ENCODE assay signal across 19 mouse cellular contexts in the genomic region with DNA sequence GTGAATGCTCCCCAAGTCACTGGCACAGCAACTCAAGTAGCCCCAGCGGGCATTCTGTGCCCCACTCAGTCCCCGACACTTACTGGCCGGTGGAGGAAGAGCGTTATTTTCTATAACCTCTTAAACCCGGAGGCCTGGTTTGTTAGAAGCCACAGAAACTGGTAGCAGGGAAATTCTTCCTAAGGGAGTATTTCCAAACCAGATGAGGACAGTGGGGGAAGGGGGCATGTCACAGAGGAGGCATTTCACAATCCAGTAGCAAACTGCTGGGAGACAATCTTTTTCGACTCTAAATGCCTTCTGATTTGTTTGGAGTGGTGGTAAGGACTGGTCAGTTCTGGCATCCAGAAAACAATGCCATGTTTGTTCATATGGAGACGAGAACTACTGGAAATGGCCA. TPM values are rescaled to one million over a fixed set of nuclear protein-coding genes. Genes with fewer than 3 reads are reported as not detected.
DNase-seq lines count a peak whose midpoint lies in the region; ATAC-seq and TF ChIP-seq lines count a peak whose summit lies in the region.
"Had no signal": no experiment of that assay in that cellular context is flagged by ENCODE, and none has a peak within 500 bp of the region (broad histone marks: within the 10 kb centered on the region; RNA-seq: fewer than 3 reads in every experiment).

No protein-coding gene starts in this region.

- 79% methylated on average over 7 of the region's 7 CpGs for WGBS in embryonic facial prominence, embryonic 10.5 days
- 35% methylated on average over 7 of the region's 7 CpGs for WGBS in lung, postnatal 0 days

- H3K4me1 ChIP-seq in embryonic facial prominence, embryonic 10.5 days: peaks cover 28% of the 10 kb centered on the region
- 0 out of 2 replicates have a peak, but pooled peaks cover 3% of the 10 kb centered on the region for H3K4me1 ChIP-seq in lung, postnatal 0 days (ENCODE audit: insufficient read depth, low read depth, low read length)
- H3K4me1 ChIP-seq: midbrain, embryonic 15.5 days had no signal

- H3K27ac ChIP-seq in layer of hippocampus, adult 2 months: peak overlapping the region; percentile 43; the same call in 1 of the 2 replicates
- peak overlapping the region; percentile 36 for H3K27ac ChIP-seq in embryonic facial prominence, embryonic 10.5 days (replicated peaks)
- H3K27ac ChIP-seq in lung, postnatal 0 days (ENCODE audit: low read length): peak overlapping the region; percentile 85
- H3K27ac ChIP-seq: embryonic facial prominence, embryonic 13.5 days; heart, embryonic 13.5 days; kidney, postnatal 0 days; midbrain, embryonic 15.5 days had no signal

- no peak overlapping the region for H3K9ac ChIP-seq in lung, postnatal 0 days (replicated peaks; ENCODE audit: low read depth)
- H3K9ac ChIP-seq: embryonic facial prominence, embryonic 13.5 days; heart, embryonic 13.5 days; lung, embryonic 14.5 days; midbrain, embryonic 15.5 days had no signal

- H3K27me3 ChIP-seq in embryonic facial prominence, embryonic 10.5 days (replicated peaks; ENCODE audit: low read depth, poor library complexity, severe bottlenecking): no peaks in the 10 kb centered on the region
- no peaks in the 10 kb centered on the region for H3K27me3 ChIP-seq in lung, postnatal 0 days (replicated peaks; ENCODE audit: insufficient read depth, low read length)
- H3K27me3 ChIP-seq: embryonic facial prominence, embryonic 13.5 days; heart, embryonic 13.5 days; midbrain, embryonic 15.5 days had no signal

- no peak for DNase-seq in layer of hippocampus, adult 2 months (ENCODE audit: low spot score in 2 of 2)
- DNase-seq in layer of hippocampus, postnatal 10 days (ENCODE audit: low spot score in 2 of 2): no peak
- peak; percentile 74 for DNase-seq in adipocyte (ENCODE audit: low spot score)
- no peak for DNase-seq in embryonic facial prominence, embryonic 10.5 days (ENCODE audit: low spot score)
- peak; percentile 88 for DNase-seq in lung, postnatal 0 days (ENCODE audit: low spot score)
- no peak for DNase-seq in kidney, postnatal 10 days
- DNase-seq in kidney, adult 8-10 months: no peak
- DNase-seq: adrenal gland, postnatal 25 days; cerebellum, postnatal 25 days; layer of hippocampus, adult 9-11 months; lung, embryonic 14.5 days; thymus, postnatal 14 days had no signal

- peak; percentile 56 for ATAC-seq in lung, postnatal 0 days
- ATAC-seq in activated CD4-positive, CD25-positive, alpha-beta regulatory T cell, adult 4 months: no peak
- ATAC-seq: midbrain, embryonic 15.5 days had no signal

- peak; percentile 15; the same call in 1 of the 2 replicates for TF ChIP-seq EP300 in lung, postnatal 0 days (IDR thresholded peaks at IDR 0.05)

- H3K4me2 ChIP-seq in lung, postnatal 0 days (replicated peaks; ENCODE audit: low read depth, low read length): no peak overlapping the region
- H3K4me2 ChIP-seq: embryonic facial prominence, embryonic 13.5 days; heart, embryonic 13.5 days; lung, embryonic 14.5 days; midbrain, embryonic 15.5 days had no signal

- no peak overlapping the region for H3K4me3 ChIP-seq in layer of hippocampus, adult 2 months
- no peak overlapping the region for H3K4me3 ChIP-seq in embryonic facial prominence, embryonic 10.5 days
- H3K4me3 ChIP-seq in lung, postnatal 0 days (ENCODE audit: low read depth, low read length): no peak overlapping the region
- H3K4me3 ChIP-seq: embryonic facial prominence, embryonic 13.5 days; heart, embryonic 13.5 days; midbrain, embryonic 15.5 days had no signal

- no peaks in the 10 kb centered on the region for H3K9me3 ChIP-seq in embryonic facial prominence, embryonic 10.5 days
- no peaks in the 10 kb centered on the region for H3K9me3 ChIP-seq in lung, postnatal 0 days (ENCODE audit: low read length)
- H3K9me3 ChIP-seq: embryonic facial prominence, embryonic 13.5 days; G1E; heart, embryonic 13.5 days; midbrain, embryonic 15.5 days had no signal

- TF ChIP-seq CTCF in layer of hippocampus, adult 2 months (conservative IDR thresholded peaks at IDR 0.05): no peak
- no peak for TF ChIP-seq CTCF in lung, postnatal 0 days (IDR thresholded peaks at IDR 0.05)

- H3K36me3 ChIP-seq in embryonic facial prominence, embryonic 10.5 days (replicated peaks): peaks cover 62% of the 10 kb centered on the region
- peaks cover 20% of the 10 kb centered on the region for H3K36me3 ChIP-seq in lung, postnatal 0 days (ENCODE audit: insufficient read depth, low read length)

RNA-seq across cellular contexts. Expression of a gene that starts 12.6 kb away (rescaled TPM):
- total RNA-seq in layer of hippocampus, adult 2 months (2021): 10 to 100 TPM; 30.8 to 32.0 TPM
- total RNA-seq in layer of hippocampus, postnatal 10 days (2021): 10 to 100 TPM; 52.0 to 52.1 TPM
- polyA plus RNA-seq in embryonic facial prominence, embryonic 10.5 days (2016; fragmentation: Nextera tagmentation; extraction: Ambion mirVana): 153 and 164 TPM in 2 replicates
- 113 and 119 TPM in 2 replicates for polyA plus RNA-seq in lung, postnatal 0 days (2015; fragmentation: Nextera tagmentation; extraction: Ambion mirVana)
- polyA plus RNA-seq in activated CD4-positive, CD25-positive, alpha-beta regulatory T cell, adult 4 months (2017; shearing (Covaris generic)): 10 to 100 TPM; 44.0 to 74.8 TPM

RNA-seq across cellular contexts. Expression of a gene that starts 41.7 kb away (rescaled TPM):
- total RNA-seq in layer of hippocampus, adult 2 months (2021): 10 to 100 TPM; 19.3 to 27.1 TPM
- 10 to 100 TPM; 23.8 to 28.4 TPM for total RNA-seq in layer of hippocampus, postnatal 10 days (2021)
- polyA plus RNA-seq in embryonic facial prominence, embryonic 10.5 days (2016; fragmentation: Nextera tagmentation; extraction: Ambion mirVana): 60.3 and 62.7 TPM in 2 replicates
- 4.9 and 5.3 TPM in 2 replicates for polyA plus RNA-seq in lung, postnatal 0 days (2015; fragmentation: Nextera tagmentation; extraction: Ambion mirVana)
- polyA plus RNA-seq in activated CD4-positive, CD25-positive, alpha-beta regulatory T cell, adult 4 months (2017; shearing (Covaris generic)): 10 to 100 TPM; 15.6 to 17.7 TPM

RNA-seq across cellular contexts. Expression of a gene that starts 52.6 kb away (rescaled TPM):
- total RNA-seq in layer of hippocampus, adult 2 months (2021): 10 to 100 TPM; 11.0 to 14.7 TPM
- total RNA-seq in layer of hippocampus, postnatal 10 days (2021): 10 to 100 TPM; 17.8 to 22.2 TPM
- polyA plus RNA-seq in embryonic facial prominence, embryonic 10.5 days (2016; fragmentation: Nextera tagmentation; extraction: Ambion mirVana): 0.54 TPM in 1 of 2 replicates, not detected in the other
- 0.18 and 0.21 TPM in 2 replicates for polyA plus RNA-seq in lung, postnatal 0 days (2015; fragmentation: Nextera tagmentation; extraction: Ambion mirVana)
- under 1 TPM in 1 of 2 experiments, not detected in 1; 0.67 TPM for polyA plus RNA-seq in activated CD4-positive, CD25-positive, alpha-beta regulatory T cell, adult 4 months (2017; shearing (Covaris generic))
- polyA plus RNA-seq: heart, embryonic 13.5 days; intestine, embryonic 14.5 days; lung, embryonic 14.5 days had no signal

Comparison
In these comparisons a context has a peak if more than half of its experiments do, and no peak if none do; other contexts are left out.
1. DNase-seq: peak in adipocyte (single experiment) and lung, postnatal 0 days (single experiment); none in layer of hippocampus, adult 2 months (0 of 2), layer of hippocampus, postnatal 10 days (0 of 2), embryonic facial prominence, embryonic 10.5 days (single experiment), kidney, postnatal 10 days (single experiment) and kidney, adult 8-10 months (0 of 2).
2. Peak in every context shown above with its lines, with median percentiles within 50 percentile points of each other: H3K27ac ChIP-seq.